Mouse (Mus musculus) gastrocnemius, postnatal 14 days (tissue): ENCODE results near the gene Cenpm. TPM values are rescaled to one million over a fixed set of nuclear protein-coding genes. Genes with fewer than 3 reads are reported as not detected.
"Not testable (repeated sequence)": the region's sequence is repeated elsewhere in the genome, so short reads cannot be mapped to it uniquely, and the experiment has no call there.

Experiments used
- DNase-seq: peaks from one replicate; pipeline ENCODE4 v3.0.0; 2021; ENCODE audit warnings: mixed read lengths
- intact Hi-C: fragments of 180-260 bp; cut with DNase I; formaldehyde crosslinking; loops from one replicate; pipeline ENCODE4 v1.15.1; 2025; ENCODE audit warnings: low total_unique reads
- total RNA-seq, 2 experiments: library from RNA; stranded (reverse); gene quantifications; 2 replicates each; pipeline ENCODE4 v1.2.3; 2021

Cenpm gene
- total RNA-seq, 2 experiments from 2014 or later: 1.8 to 2.6 TPM

DNA sequence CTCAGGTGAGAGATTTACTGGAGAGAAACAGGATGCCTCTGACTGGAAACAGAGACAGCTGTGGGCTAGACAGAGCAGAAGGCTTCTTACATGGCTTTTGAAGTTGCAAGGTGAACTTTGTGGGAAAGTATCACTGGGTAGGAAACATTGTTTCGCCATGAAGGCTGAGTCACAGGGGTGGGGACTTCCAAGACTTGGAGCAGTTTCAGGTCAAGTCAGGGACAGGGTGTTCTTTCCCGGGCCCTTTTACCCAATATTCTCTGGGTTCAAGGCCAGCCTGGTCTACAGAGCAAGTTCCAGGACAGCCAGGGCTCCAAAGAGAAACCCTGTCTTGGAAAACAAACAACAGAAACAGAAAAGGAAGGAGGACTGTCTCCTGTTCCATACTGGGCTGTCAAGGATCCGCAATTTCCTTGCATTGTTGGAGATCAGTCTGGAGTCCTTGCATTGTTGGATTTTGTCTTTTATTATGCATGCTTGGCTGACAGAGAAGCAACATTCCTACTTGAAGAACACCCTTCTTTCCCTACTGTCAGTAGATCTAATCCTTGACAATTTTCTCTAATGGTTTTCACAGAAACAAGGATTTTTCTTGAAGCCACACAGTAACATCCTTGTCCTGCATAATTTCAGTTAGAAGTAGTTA is 2.7 kb upstream of the Cenpm start:
- DNase-seq: no peak
- intact Hi-C loops: no loop called here

- DNase-seq, intact Hi-C loops: not testable (repeated sequence)
Observed at GRCm38 (mm10) chr15:82244805-82245161, 235 bp upstream of the Cenpm start.

GRCm38 (mm10) chr15:82243742-82244114 is 820 bp downstream of the Cenpm start:
- intact Hi-C loops: no loop called here
- no peak for DNase-seq

DNA sequence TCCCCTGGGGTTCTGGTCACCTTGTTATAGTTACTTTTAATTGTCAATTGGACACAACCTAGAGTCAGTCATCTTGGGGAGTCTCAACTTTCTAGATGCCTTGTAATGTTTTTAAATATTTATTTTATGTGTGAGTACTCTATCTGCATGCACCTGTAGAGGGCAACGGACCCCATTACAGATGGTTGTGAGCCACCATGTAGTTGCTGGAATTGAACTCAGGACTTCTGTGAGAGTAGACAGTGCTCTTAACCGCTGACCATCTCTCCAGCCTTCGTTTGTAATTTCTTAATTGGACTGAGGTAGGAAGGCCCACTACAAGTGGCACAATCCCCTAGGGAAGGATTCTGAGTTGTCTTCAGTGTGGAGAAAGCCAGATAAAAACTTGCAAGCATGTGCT is 1.2 kb downstream of the Cenpm start:
- intact Hi-C loops: no loop called here

DNA sequence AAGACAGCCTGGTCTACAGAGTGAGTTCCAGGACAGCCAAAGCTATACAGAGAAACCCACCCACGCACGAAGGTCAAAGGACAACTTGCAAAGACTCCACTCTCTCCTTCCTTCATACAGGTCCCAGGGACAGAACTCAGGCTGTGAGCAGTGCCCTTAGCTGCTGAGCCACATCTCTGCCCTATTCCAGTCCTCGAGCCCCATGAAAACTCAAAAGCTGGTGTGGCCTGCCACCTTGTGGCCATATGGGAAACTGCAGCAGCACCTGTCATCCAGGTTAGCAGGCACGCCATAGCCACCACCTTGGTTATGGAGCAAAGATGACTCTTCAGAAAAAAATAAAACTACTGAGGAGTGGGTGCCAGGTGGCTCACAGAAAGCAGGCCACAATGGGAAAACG is 8.0 kb downstream of the Cenpm start:
- peak; percentile 68 for DNase-seq
- intact Hi-C loops: loop anchor here (5.0 kb wide), 1 partner anchor 94 kb away; no protein-coding TSS in a partner anchor

More for the DNA sequence above, 1.2 kb downstream of the Cenpm start:
- DNase-seq: no peak

DNA sequence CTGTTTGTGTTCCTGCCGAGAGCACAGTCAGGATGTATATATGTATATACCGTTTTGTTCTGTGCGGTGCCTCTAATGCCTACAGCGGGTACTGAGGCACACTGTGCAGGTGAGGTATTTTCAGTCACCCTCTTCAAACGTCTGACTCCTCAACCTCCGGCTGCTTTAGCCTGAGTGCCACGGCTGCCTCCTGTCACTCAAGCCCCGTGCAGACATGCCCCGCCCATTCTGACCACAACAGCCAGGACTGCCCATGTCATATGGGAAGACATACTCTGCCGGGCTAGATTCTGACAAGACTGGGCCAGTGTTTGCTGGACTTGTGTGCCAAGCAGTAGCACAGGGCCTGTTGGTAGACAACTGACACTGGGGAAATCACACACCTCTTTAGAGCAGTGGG is 8.9 kb downstream of the Cenpm start:
- no peak for DNase-seq
- intact Hi-C loops: loop anchor here (2.0 to 5.0 kb wide), 2 partner anchors 93 to 167 kb away; partner anchors contain the start of gene Mei1

DNA sequence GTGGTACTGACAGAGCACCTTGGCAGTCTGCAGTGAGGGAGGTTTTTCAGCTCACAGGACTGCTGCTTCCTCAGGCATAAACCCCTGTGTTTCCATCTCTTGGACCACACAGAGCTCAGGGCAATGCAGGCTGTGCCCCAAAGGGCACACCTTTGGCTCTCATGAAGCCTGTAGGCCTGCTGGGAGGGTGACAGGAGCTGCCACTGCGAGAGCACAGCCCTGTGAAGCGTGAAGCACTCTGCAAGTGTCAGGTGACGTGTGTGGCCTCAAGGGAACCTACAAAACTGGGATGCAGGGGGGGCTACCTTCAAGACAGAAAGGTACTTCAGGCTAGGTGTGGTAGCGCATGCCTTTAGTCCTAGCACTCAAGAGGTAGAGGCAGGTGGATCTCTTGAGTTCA is 11.9 kb downstream of the Cenpm start:
- intact Hi-C loops: no loop called here
- DNase-seq: no peak

DNA sequence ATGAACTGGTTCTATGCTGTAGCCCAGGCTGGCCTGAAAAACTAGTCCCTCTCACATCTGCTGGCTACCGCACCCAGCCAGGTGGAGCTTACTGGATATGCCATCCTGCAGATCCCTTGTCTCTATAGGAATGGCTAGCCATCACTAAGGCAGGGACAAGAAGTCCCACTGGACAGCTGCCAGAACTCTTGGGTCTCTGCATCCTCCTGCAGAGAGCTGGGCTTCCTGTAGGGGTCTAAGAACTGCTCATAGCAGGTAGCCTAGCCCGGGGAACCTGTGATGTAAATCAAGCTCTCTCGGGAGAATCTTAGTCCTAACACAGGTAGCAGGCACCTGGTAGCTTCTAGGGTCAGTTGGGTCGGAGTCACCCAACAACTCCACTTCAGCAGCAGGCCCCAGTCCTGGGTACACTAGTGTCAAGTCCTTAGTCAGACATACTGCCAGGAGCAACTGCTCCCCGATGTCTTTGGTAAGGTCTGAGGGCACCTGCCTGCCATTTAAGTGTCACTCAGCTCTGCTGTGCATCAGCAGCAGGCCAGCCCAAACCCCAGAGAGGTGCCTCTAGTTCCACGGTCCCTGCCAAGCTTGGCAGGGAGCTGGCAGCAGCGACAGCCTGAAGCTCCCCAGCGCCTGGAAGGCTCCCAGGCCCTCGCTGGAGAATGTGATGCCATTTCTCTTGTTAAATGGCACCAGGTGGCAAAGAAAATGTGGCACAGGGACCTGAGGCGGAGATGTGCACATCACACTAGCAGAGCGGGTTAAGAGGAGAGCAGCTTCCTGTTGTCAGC is 12.8 kb downstream of the Cenpm start:
- DNase-seq: peak; percentile 63

GRCm38 (mm10) chr15:82231100-82231499 is 13.4 kb downstream of the Cenpm start:
- intact Hi-C loops: no loop called here
- DNase-seq: no peak

More for the DNA sequence above, 12.8 kb downstream of the Cenpm start:
- intact Hi-C loops: no loop called here

DNA sequence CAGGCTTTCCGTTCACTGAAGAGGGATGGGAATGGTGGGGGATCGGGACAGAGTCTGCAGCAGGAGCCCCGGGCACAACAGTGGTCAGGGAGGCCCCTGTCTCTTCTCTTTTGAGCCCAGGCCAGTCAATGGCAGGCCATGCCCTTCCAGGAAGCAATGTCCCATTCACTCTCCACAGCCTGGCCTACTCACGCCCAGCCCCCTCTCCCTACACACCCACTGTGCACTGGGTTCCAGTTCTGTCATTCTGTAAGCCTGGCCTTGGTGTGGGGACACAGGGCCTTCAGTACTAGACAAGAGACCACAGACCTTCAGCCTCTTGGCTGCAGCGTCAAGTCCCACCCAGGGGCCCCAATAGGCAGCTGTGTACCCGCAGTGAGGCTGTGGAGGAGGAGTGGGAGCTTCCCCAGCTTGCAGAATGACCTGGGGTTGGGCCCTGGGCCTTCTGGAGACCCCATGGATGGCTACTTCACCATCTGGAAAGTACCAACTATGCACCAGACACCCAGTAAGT is 14.4 kb downstream of the Cenpm start:
- no peak for DNase-seq

GRCm38 (mm10) chr15:82229542-82230045 is 15.0 kb downstream of the Cenpm start:
- DNase-seq: no peak
- intact Hi-C loops: no loop called here

More for the DNA sequence above, 14.4 kb downstream of the Cenpm start:
- intact Hi-C loops: no loop called here

GRCm38 (mm10) chr15:82225769-82226168 is 18.8 kb downstream of the Cenpm start:
- intact Hi-C loops: no loop called here
- DNase-seq: no peak

DNA sequence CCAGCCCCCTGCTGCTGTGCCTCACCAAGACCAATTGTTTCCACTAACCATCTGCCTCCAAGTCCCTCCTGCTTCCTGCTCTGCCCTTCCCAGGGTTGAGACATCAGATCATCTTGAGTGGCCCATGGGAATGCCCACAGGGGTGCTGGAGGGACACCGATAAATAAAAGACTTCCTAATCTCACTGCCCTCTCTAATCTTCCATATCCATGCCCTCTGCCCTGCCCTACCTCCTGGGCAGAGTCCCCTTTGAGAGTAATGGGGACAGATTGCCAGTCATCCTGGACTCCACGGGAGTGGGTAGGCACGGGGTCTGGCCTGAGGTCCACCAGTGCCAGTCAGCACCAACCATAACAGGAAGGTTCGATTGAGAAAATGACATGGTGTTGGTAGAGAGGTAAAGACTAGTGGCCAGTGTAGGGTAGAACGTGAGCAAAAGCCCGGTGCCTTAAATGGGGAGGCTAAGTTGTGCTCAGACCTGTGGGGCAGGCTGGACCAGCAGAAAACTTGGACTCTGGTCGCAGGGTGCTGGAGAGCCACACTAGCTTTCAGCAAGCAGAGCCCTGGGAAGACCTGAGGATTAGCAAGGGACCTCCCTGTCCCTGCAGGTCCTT is 19.8 kb downstream of the Cenpm start:
- intact Hi-C loops: no loop called here
- DNase-seq: no peak

DNA sequence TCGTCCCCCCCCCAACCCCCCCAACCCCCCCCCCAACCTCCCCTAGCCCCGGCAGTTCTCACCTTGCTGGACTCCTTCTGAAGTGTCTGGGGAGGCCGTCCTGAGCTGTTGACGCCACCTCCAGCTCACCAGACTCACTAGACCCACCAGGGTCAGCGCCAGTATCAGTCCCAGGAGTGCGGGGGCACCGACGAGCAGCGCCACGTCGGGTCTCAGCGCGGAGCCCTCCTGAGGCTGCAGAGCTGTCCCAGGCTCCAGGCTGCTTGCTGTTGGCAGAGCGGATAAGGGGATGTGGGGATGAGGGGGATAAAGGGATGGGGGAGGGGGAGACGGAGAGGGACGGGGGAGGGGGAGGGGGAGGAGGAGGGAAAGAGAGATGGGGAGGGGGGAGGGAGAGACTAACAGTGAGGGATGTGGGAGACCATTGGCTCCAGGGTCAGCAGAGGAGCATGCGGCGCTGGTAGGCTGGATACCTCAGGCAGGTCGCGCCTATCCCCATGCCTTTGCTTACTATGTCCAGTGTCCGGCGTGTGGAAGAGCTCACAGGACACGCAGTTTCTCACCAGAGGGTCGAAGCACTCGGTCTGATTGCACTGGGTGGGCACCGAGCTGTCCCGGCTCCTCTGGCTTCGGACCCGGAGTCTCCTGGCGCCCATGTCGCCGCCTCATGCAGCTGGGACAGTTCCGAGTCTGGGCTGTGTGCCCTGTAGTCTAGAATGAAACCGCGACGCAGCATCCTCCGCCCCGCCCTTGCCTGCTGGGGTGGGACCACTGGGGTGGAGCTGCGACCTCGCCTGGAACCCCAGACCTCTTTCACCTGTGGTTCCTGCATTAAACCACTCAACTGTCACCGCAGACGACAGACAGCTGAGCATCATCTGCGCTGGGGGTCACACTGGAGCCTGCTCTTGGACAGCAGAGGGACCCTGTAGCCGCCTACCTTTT is 20.6 kb downstream of the Cenpm start, which contains the start of gene Tnfrsf13c:
Gene Tnfrsf13c, minus strand, starts transcription at position 713 of the 945 bp plus-strand sequence.
- DNase-seq: peak; percentile 62
- intact Hi-C loops: no loop called here

DNA sequence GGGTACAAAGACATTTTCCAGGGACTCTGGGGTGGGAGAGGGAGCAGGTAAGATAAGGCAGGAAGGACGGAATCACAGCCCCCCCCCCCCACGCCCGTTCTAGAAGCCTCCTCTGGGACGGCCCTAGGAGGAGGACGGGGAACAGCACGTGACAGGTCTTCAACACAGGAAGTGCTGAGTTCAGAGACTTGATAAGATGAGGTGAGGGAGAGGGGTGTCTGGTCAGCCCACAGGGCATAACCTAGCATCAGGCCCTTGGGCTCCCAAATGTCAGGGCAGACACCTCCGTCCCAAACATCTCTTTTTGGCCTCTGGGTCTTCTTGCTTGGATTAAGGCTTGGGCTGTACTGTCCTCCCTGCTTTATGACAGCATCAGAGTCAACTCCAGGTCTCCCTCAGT is 21.3 kb downstream of the Cenpm start:
- no peak for DNase-seq
- intact Hi-C loops: no loop called here

- intact Hi-C loops: no loop called here
- no peak for DNase-seq
Observed at GRCm38 (mm10) chr15:82221104-82221860, 23.3 kb downstream of the Cenpm start.

- no peak for DNase-seq
- intact Hi-C loops: no loop called here
Observed at GRCm38 (mm10) chr15:82220003-82220675, 24.4 kb downstream of the Cenpm start.
